Mouse (Mus musculus) T-helper 17 cell (primary cell): Measurements from ENCODE around the gene Plekhd1.

Source experiments
- in situ Hi-C, 2 experiments: fragments of 300-600 bp; cut with MboI, MseI; formaldehyde crosslinking; loops; 1 replicate in 1 of 2; 2 replicates in 1 of 2; pipeline ENCODE4 v1.15.1; 2025; ENCODE audit warnings: high pct_unique_total_duplicates in 2 of 2

Plekhd1 gene

DNA sequence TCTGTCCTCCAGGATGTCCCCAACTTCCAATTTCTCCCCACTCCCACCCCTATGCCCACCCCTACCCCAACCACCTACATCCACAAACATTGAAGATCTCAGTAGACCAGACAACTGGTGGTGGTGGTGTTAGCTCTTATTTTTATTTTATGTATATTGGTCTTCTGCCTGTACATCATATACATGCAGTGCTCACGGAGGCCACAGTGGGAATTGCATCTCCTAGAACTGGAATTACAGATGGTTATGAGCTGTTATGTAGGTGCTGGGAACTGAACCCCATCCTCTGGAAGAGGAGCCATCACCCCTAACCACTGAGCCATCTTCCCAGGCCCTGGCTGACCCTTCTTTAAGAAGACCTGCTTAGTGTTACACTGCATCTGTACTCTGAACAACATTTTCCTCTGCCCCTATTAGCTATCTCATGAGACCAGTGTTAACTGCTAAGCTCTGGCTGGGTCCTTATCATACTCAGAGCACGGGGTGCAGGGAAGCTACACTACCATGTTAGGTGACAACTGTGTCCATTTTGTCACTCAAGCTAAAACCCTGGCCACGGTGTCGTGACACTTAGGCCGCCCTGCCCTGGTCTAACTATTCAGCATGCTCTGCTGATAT is 6.2 kb downstream of the Plekhd1 start:
- in situ Hi-C loops: no loop called here

DNA sequence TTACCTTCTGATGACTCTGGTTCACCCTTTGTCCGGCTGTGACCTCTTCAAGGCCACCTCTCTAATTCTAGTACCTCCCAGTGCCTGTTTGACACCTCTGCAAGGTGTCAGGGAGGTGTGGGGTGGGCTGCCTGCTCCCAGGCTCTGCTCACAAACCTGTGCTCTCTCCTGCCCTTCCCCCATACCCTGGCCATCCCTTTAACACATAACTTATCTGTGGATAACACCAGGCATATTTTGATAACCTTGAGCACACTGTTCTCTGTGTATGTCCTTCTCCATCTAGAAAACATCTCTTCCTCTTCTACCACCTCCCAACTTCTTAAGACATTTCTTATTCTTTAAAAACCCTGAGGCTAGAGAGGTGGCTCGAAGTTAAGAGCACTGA is 6.7 kb downstream of the Plekhd1 start:
- in situ Hi-C loops: no loop called here

DNA sequence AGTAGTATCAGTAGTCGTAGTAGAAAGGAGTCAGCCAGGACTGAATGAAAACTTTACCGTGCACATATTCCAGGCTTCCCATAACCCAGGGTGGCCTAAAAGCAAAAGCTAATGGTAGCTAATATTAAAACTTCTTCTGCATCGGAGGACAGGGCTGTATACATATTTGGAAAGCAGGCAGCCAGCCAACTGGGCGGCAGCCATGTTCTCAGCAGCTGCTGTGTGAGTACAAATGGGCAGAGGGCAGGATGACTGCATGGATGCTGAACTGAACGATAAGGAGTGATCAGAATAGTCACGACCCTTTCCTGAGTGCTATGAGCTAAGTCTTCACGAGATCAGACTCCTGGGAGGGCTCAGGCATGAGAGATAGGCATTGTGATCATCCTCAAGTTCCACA is 8.9 kb downstream of the Plekhd1 start:
- in situ Hi-C loops: no loop called here

DNA sequence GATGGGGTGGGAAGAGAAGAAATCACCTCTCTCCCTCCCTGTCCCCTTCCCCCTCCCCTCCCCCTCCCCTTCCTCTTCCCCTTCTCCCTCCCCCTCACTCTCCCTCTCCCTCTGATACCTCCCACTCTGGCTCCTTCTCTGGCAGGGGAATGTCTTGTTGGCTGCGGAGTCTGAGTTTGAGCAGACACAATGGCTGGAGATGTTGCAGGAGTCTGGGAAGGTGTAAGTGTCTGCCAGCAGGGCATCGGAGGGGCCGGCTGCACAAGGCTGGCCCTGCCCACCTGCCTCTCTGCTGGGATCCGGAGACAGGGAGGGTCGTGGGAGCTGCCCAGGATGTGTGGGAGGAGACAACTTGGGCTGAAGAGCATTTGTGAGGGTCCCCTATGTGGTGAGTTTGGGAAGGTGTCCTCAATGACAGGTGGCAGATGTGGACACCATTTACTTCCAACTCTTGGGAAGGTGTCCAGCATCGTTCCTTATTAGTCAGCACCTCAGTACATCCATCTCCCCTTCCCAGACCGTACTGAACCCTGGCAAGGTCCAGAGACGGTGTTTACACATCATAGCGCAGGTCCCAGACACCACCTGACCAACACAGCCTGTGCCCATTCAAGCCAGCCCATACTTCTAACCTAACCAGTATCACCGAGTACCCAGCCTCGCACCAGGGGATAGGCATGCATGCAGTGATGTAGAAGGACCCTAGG is 14.0 kb downstream of the Plekhd1 start:
- in situ Hi-C loops: no loop called here

DNA sequence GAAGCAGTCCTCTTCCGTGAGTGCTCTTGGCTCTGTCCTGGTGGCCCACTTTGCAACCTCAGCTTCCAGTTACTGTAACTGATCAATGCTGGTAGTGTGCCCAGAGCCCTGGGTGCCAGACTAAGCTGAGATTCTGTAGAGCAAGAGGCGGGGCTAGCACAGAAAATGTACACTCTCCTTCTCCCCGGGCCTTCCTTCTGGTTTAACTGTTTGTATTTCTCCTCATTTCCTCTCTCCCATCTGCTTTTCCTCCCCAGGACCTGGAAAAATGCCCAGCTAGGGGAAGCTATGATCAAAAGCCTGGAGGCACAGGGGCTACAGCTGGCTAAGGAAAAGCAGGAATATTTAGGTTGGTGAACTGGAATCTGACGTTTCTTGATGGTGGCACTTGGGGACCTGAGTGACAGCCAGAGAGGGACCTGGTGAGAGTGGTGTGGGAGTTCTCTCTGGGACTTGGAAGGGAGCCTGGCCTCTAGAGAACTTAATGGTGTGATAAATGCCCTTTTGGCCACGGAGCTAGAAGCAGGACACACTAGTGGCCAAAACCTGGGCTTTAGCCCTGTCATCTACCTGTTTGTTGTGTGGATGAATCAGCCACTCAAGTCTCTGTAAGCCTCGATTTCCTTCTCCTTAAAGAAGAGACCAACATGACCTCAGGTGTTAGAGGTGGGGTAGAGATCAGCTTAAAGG is 14.7 kb downstream of the Plekhd1 start:
- in situ Hi-C loops: no loop called here

DNA sequence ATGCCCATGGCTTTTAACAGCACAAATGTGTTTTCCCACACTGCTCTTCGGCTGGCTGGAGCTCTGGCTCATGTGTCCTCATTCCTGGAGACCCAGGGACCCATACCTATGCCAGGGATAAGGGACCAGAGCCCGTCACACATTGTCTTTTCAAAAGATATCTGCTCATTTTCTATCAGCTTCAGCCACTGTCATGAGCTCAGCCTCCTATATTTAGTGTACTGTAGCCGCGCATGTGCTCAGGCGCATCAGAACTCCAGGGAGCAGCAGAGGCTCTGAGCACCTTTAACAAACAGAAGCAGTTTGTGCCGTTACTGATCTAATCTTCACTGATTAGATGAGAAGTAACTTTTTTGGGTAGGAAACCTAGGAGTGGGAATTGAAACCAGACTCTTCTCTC is 23.5 kb downstream of the Plekhd1 start:
- in situ Hi-C loops: no loop called here

DNA sequence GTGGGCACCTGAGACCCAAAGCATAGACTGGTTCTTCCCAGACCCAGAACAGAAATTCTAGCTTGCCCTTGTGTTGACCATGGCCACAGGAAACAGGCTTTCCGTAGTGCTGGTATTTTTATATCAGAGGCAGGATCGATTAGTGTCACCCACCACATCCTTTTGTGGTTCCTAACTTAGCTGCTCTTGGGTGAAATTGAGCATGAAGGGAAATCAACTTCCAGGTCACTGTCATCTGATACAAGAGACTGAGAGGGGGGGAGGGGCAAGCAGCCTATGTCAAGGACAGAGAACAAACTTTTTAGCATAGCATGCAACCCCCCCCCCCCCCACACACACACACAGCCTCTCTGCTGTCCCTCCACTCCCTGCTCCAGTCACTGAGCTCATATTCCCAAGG is 26.8 kb downstream of the Plekhd1 start:
- in situ Hi-C loops: no loop called here

DNA sequence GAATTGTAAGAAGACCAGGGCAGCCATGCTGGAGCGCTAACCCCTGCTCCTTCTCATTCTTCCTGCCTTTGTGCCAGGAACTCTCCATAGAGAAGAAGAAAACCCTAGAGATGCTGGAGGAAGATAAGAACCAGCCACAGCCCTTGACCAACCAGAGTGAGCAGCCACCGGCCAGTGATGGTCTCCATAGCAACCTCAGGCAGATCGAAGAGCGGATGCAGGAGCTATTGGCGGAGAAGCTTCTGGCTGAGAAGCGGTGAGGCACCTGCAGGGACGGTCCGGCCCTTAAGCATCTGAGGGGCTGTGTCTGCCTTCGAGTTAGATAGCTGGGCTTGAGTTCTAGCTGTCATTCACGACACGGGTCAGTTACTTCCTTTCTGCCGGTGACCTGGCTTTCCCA is 28.1 kb downstream of the Plekhd1 start:
- in situ Hi-C loops: no loop called here

DNA sequence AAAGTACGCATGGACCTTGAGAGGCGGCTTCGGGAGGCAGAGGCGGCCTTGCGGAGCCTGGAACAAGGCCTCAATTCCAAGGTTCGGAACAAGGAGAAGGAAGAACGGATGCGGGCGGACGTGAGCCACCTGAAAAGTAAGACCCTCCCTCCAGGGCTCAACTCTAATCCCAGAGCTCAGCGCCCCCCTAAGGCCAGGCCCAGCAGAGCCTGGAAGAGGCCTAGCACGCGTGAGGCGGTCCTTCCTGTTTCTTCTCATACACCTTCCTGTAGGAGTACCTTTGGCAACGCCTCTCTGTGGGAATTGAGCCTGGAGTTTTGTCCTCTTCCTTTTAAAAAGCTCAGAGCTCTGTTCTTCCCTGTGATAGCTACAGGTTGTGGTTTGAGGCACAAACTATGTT is 29.1 kb downstream of the Plekhd1 start:
- in situ Hi-C loops: no loop called here

DNA sequence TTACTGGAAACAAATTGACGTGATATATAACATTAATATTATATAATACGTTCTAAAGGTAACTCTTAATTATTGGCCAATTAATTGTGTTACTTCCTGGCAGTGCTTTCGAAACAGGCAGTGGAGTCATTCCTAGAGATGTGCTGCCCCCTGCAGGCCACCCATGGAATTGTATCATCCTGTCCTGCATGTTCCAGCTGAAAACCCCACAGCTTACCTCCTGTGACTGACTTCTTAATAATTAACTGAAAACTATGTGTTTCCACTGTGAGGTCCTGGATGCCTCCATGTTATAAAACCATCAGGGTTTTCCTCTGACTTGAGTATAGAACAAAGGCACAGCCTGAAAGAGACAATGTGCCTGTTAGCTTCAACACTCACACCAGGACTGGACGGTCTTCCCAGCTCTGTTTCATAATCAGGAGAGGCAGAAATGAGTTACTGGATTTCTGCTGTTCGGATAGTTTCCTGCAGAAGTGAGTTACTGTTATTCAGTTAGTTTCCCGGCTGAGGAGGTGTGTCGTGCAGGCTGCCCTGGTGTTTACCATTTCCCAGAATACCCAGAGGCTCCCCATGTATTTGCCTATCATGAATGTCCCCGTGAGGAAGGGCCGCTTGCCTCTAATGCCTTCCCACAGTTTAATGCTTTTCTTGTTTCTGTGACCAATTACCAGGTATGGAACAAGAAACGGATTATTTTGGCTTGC is 32.6 kb downstream of the Plekhd1 start:
- in situ Hi-C loops: no loop called here

DNA sequence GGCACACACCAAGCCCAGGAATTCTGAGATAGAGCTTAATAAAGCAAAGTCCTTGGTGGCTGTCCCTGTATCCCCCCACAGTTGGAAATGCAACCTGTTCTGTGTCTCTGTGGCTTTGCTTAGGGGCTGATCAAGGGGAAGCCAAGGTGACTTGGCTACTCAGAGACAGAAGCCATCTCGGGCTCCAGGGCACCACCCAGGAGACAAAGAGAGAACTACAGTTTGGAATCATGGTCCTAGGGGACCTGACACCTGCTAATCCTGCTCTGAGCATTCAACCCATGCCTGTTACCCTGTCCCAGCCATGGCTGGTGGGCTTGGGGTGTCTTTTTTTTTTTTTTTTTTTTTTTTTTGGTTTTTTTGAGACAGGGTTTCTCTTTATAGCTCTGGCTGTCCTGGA is 35.8 kb downstream of the Plekhd1 start:
- in situ Hi-C loops: no loop called here

DNA sequence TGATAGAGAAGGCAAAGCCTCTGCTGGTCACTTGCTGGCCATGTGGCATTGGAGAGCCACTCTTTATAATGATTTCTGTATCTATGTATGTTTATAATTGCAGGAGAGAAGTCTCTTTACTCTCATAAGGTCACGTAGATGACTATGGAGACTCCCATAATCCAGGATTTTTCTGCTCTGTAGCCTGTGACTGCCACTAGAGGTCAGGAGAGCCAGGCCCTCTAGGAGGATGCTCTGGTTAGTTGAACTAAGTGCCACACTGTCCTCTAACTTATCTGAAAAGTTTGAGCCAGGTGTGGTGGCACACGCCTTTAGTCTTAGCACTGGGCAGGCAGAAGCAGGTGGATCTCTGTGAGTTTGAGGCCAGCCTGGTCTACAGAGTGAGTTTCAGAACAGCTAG is 36.4 kb downstream of the Plekhd1 start:
- in situ Hi-C loops: no loop called here

DNA sequence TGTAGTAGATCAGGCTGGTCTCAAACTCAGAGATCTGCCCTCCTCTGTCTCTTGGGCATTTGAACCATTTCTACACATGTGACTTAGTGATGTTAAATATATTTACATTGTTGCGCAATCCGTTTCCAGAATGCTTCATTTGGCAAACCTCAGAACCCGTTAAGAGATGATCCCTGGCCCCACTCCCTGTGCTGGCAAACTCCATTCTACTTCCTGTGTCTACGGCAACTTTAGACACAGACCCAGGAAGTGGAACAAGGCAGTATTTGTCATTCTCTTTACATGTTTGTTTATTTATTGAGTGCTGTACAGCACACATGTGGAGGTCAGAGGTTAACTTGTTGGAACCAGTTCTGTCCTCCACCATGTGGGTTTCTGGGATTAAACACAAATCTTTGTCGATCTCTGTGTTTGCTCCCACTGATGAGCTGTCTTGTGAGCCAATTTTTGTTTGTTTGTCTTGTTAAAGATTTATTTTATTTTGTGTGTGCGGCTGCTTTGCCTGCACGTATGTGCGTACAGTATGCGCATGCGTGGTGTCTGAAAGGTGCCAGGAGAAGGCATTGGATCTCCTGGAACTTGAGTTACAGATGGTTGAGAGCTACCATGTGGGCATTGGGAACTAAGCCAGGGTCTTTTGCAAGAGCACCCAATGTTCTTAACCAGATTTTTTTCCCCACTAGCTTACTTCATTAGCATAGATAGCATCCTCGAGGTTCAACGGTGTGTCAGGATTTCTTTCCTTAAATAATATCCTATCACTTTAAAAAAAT is 37.6 kb downstream of the Plekhd1 start:
- in situ Hi-C loops: no loop called here

DNA sequence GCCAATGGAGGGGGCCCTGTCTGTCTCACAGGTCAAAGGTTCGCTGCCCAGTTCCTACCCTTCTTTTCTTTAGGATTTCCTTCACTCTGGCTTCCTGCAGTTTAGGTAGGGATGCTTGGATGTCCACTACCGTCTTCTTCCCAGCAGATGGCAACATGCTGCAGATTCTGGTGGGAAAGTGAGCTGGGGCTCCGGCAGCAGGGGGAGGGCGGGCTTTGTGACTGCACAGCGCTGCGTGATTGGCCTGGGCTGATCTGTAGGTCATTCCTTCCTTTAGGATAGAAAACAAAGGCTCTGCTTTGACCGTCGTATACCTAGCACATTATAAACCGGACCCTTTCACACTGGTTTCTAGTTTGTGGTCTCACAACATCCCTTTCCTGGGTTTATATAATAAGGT is 38.2 kb downstream of the Plekhd1 start:
- in situ Hi-C loops: no loop called here

DNA sequence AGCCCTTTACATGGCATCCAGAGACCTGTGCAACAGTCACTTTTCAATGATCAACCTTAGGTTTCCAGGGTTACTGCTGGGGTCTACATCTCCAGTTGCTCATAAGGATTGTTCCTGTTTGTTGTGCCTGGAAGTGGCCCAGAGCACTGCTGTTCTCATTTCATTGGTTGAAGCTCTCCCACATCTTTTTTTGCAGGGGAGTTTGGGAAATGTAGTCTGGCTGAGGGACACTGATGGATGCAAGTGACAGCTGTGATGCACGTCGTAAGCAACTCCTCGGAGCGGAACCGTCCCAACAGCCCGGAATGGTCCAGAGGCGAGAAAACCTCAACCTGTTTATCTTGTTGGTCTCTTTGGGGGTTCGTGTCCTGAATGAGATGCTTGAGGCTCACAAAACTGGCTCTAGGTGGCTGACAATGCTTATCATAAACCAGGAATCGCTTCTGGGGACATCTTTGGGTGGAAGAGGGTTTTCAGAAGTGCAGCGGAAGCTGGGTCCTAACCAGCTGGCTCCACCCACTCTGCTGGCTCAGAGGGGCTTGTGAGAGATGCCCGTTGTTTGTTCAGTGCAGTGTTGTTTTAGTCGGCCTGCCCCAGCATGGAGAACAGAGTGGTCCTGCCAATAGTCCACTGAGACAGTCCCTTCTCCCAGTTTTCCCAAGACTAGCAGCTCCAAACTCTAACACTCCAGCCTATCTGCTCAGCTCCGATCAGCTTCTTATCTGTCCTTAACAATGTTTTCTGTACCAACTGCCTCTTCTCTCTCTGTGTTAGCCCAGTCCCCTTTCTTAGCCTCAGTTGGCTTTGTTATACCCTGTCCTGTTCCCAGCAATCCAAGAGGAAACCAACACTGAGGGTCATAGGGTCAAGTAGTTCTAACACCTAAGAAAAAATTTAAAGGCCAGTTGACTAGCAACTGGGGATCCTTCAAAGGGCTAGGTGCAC is 42.4 kb downstream of the Plekhd1 start:
- in situ Hi-C loops: no loop called here

DNA sequence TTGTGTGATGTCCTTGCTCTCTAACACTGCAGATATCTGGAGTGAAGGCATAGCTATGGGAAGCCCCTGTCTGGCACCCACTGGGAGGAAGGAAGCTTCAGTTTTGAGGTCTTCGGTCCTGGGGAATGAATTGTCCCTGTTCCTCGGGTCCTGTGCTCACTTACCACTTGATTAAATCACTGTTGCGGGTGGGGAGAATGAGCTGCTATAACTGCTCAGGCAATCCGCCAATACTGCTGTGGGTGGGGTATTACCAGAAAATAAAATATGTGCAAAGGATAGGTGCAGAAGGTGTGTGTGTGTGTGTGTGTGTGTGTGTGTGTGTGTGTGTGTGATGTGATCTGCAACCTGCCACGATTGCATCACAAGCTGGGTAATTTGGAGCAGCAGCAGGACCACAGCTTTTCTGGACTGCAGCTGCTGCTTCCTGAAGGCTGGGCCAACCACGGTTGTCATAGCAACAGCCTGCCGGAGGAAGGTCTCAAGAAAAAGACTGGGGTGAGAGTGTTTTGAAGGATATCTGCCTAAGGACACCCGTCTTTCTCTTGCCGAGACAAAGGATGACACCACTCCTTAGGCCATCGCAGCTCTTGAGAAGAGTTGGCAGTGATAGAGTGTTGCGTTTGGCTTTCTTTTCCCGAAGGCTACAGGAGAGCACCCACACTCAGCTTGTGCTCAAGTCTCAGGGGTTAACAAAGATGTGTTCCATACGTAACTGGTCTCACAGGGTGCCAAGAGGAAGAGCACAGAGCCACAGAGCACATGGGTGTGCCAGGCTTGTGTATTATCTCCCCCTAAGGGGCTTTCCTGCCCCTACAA is 44.3 kb downstream of the Plekhd1 start:
- in situ Hi-C loops: no loop called here

DNA sequence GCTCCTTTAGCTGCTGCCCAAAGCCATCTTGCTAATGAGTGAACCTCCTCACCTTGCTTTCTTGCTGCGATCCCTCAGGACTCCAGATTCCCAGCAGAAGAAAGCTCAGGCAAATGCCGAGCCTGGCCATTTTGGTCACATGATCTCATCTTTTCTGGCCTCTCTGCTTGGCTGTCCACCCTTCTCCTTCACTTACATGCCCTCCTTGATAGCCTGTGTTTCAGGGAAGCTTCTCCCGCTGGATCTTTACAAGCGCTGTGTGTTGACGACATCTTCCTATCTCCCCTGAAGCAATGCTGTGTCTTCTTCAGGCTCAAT is 44.9 kb downstream of the Plekhd1 start:
- in situ Hi-C loops: no loop called here

DNA sequence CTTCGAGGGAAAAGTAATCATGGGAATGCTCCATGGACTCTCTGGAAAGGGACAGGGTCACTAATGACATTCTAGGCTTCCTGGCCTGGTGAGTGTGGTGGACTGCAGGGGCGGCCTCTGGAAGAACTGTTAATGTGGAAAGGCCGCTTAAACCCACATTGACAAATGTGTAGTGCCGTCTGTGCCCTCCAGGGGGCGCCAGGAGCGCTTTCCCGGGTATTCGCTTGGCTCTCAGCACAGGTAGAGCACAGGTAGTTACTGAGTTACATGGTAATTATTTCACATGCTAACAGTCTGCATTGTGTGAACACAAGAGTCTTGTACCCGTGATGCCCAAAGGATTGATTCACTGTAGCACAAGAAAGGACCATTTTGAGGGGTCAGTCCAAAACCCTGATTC is 47.1 kb downstream of the Plekhd1 start:
- in situ Hi-C loops: no loop called here

DNA sequence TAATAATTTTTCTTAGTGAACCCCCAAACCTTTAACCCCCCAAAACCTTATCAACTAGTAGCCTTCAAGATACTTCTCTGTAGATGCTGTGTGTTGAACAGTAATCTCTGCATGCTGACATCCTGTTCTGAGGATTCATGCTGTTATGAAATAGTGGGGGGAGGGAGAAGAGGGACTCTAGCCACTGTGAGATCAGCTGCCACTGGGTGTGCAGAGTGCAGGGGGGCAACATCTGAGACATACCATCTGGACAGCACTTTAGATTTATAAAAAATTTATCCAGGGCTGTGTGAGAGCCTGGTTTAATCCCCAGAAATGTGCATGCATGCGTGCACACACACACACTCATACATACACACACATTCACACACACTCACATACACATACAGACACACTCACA is 52.2 kb downstream of the Plekhd1 start:
- in situ Hi-C loops: no loop called here
